Comparison of ENCODE assay signal across 8 mouse cellular contexts in the genomic region with DNA sequence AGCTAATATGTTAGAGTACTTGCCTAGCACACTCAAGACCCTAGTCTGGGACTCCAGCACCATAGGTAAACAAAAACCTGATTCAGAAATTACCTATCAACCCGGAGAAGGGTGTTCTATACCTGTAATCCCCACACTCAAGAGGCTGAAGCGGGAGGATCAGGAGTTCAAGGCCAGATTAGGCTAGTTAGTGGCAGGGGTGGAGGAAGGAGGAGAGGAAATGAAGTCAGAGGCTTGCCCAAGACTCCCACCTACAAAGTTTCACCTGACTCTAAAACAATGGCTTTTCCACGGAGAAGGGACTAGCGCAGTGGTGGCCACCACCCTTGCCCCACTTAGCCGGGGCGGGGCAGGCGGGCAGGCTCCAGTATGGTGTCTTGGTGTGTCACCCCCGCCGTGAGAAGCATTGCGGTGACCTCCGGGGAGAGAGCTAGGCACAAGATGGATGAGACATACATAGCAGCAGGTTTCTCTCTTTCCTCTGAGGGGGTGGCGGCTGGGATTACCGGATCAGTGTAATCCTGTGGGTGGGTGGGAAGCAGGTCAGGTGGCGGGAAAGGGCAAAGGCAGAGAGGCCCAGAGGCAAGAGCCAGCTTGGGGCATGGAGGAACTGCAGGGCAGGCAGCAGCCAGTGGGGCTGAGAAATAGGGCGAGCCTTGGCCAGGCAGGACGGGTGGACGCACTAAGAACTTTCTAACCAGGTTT. TPM values are rescaled to one million over a fixed set of nuclear protein-coding genes. Genes with fewer than 3 reads are reported as not detected.
DNase-seq lines count a peak whose midpoint lies in the region; ATAC-seq and TF ChIP-seq lines count a peak whose summit lies in the region.

No protein-coding gene starts in this region.

- peaks cover 30% of the 10 kb centered on the region for H3K27me3 ChIP-seq in heart, embryonic 12.5 days (replicated peaks)
- no peaks in the 10 kb centered on the region for H3K27me3 ChIP-seq in hindbrain, postnatal 0 days (ENCODE audit: insufficient read depth, low read length)
- no peaks in the 10 kb centered on the region for H3K27me3 ChIP-seq in neural tube, embryonic 11.5 days (ENCODE audit: control insufficient read depth, insufficient read depth, low read length)

- H3K9me3 ChIP-seq in heart, embryonic 12.5 days (replicated peaks) = no peaks in the 10 kb centered on the region
- no peaks in the 10 kb centered on the region for H3K9me3 ChIP-seq in hindbrain, postnatal 0 days (ENCODE audit: low read length)
- no peaks in the 10 kb centered on the region for H3K9me3 ChIP-seq in neural tube, embryonic 11.5 days (ENCODE audit: control insufficient read depth, low read length)

- intact Hi-C loops in heart, postnatal 25 days (cut with DNase I) = no loop called here

- DNase-seq in heart, postnatal 25 days (ENCODE audit: low spot score) = no peak
- peak; percentile 67 for DNase-seq in embryo, embryonic 10 days (ENCODE audit: low spot score)
- no peak for DNase-seq in hindbrain, postnatal 0 days (ENCODE audit: low spot score)
- peak; percentile 55 for DNase-seq in neural tube, embryonic 11.5 days (ENCODE audit: low spot score)
- DNase-seq in urinary bladder, adult 18-20 months (ENCODE audit: low spot score in 2 of 2) = no peak
- DNase-seq in thymus, postnatal 10 days (ENCODE audit: low spot score in 2 of 2) = no peak
- no peak for DNase-seq in gastrocnemius, postnatal 10 days

- H3K4me1 ChIP-seq in heart, embryonic 12.5 days (replicated peaks) = peaks cover 16% of the 10 kb centered on the region
- peaks cover 12% of the 10 kb centered on the region; the same call in 1 of the 2 replicates for H3K4me1 ChIP-seq in hindbrain, postnatal 0 days (ENCODE audit: insufficient read depth, low read length)
- peaks cover 15% of the 10 kb centered on the region for H3K4me1 ChIP-seq in neural tube, embryonic 11.5 days (ENCODE audit: control insufficient read depth, insufficient read depth, low read length)

- H3K4me2 ChIP-seq in heart, embryonic 12.5 days = peak overlapping the region; percentile 69
- H3K4me2 ChIP-seq in hindbrain, postnatal 0 days (ENCODE audit: low read depth, low read length) = peak overlapping the region; percentile 48
- H3K4me2 ChIP-seq in neural tube, embryonic 11.5 days (ENCODE audit: low read depth) = peak overlapping the region; percentile 24

- no peak for TF ChIP-seq CTCF in hindbrain, postnatal 0 days (IDR thresholded peaks at IDR 0.05; ENCODE audit: low read depth)

- WGBS in heart, embryonic 12.5 days = 22% methylated on average over 14 of the region's 17 CpGs
- WGBS in hindbrain, postnatal 0 days = 18% methylated on average over 17 of the region's 17 CpGs
- WGBS in neural tube, embryonic 11.5 days = 14% methylated on average over 17 of the region's 17 CpGs

- peak overlapping the region; percentile 29 for H3K4me3 ChIP-seq in heart, embryonic 12.5 days
- no peak overlapping the region for H3K4me3 ChIP-seq in hindbrain, postnatal 0 days (ENCODE audit: low read length)
- no peak overlapping the region for H3K4me3 ChIP-seq in neural tube, embryonic 11.5 days (ENCODE audit: low read depth, low read length)

- no peak overlapping the region for H3K27ac ChIP-seq in heart, embryonic 12.5 days (ENCODE audit: poor library complexity, severe bottlenecking)
- H3K27ac ChIP-seq in hindbrain, postnatal 0 days = no peak overlapping the region
- H3K27ac ChIP-seq in neural tube, embryonic 11.5 days (ENCODE audit: low read depth, low read length) = peak overlapping the region; percentile 86

- H3K36me3 ChIP-seq in heart, embryonic 12.5 days = no peaks in the 10 kb centered on the region
- H3K36me3 ChIP-seq in hindbrain, postnatal 0 days (ENCODE audit: insufficient read depth, low read length) = no peaks in the 10 kb centered on the region
- H3K36me3 ChIP-seq in neural tube, embryonic 11.5 days (ENCODE audit: control insufficient read depth, insufficient read depth, low read length) = no peaks in the 10 kb centered on the region

- peak overlapping the region; percentile 59 for H3K9ac ChIP-seq in heart, embryonic 12.5 days
- 0 out of 2 replicates have a peak overlapping the region, but pooled peaks have one; percentile 9 for H3K9ac ChIP-seq in hindbrain, postnatal 0 days (replicated peaks; ENCODE audit: low read length)
- peak overlapping the region; percentile 37 for H3K9ac ChIP-seq in neural tube, embryonic 11.5 days (ENCODE audit: low read length)

- no peak; the same call in 1 of the 2 replicates for ATAC-seq in heart, embryonic 12.5 days (ENCODE audit: insufficient number of reproducible peaks, low FRiP score)
- no peak for ATAC-seq in hindbrain, postnatal 0 days
- ATAC-seq in neural tube, embryonic 11.5 days (ENCODE audit: insufficient read depth, low FRiP score, low TSS enrichment) = peak; percentile 42; the same call in 1 of the 2 replicates

RNA-seq across cellular contexts. Expression of a gene that starts 25.8 kb away (rescaled TPM):
- 6.7 and 6.8 TPM in 2 replicates for polyA plus RNA-seq in heart, embryonic 12.5 days (2016; fragmentation: Nextera tagmentation; extraction: Ambion mirVana)
- 1 to 10 TPM in 1 of 2 experiments, under 1 TPM in 1; 0.98 to 1.3 TPM for total RNA-seq in heart, postnatal 25 days (2021)
- total RNA-seq in hindbrain, postnatal 0 days (2014; rRNA removed) = 75.9 and 88.1 TPM in 2 replicates
- 45.1 and 46.2 TPM in 2 replicates for polyA plus RNA-seq in hindbrain, postnatal 0 days (2015; fragmentation: Nextera tagmentation; extraction: Ambion mirVana)
- 138 and 147 TPM in 2 replicates for polyA plus RNA-seq in neural tube, embryonic 11.5 days (2014; fragmentation: Nextera tagmentation; extraction: Ambion mirVana)
- total RNA-seq in gastrocnemius, postnatal 10 days (2021) = 1 to 10 TPM; 2.6 to 6.1 TPM

RNA-seq across cellular contexts. Expression of a gene that starts 54.8 kb away (rescaled TPM):
- 1,284 and 1,325 TPM in 2 replicates for polyA plus RNA-seq in heart, embryonic 12.5 days (2016; fragmentation: Nextera tagmentation; extraction: Ambion mirVana)
- total RNA-seq in heart, postnatal 25 days (2021) = 100 to 1,000 TPM; 282 to 287 TPM
- 1,147 and 1,391 TPM in 2 replicates for total RNA-seq in hindbrain, postnatal 0 days (2014; rRNA removed)
- 1,694 and 1,700 TPM in 2 replicates for polyA plus RNA-seq in hindbrain, postnatal 0 days (2015; fragmentation: Nextera tagmentation; extraction: Ambion mirVana)
- polyA plus RNA-seq in neural tube, embryonic 11.5 days (2014; fragmentation: Nextera tagmentation; extraction: Ambion mirVana) = 799 and 803 TPM in 2 replicates
- total RNA-seq in gastrocnemius, postnatal 10 days (2021) = 100 to 1,000 TPM; 164 to 166 TPM

Comparison
In these comparisons a context has a peak if more than half of its experiments do, and no peak if none do; other contexts are left out.
1. H3K9ac ChIP-seq: peak in every context shown above with its lines; median percentile 59 in heart, embryonic 12.5 days; 37 in neural tube, embryonic 11.5 days; 9 in hindbrain, postnatal 0 days.
2. DNase-seq: peak in embryo, embryonic 10 days (single experiment) and neural tube, embryonic 11.5 days (single experiment); none in heart, postnatal 25 days (single experiment), hindbrain, postnatal 0 days (single experiment), urinary bladder, adult 18-20 months (0 of 2), thymus, postnatal 10 days (0 of 2) and gastrocnemius, postnatal 10 days (single experiment).
3. RNA of a gene that starts 25.8 kb away (total RNA-seq): 75.9 to 88.1 TPM in hindbrain, postnatal 0 days; 2.6 to 6.1 TPM in gastrocnemius, postnatal 10 days and 0.98 to 1.3 TPM in heart, postnatal 25 days; every median in the first group is over 10 times any median in the second.
4. Peak in every context shown above with its lines, with median percentiles within 50 percentile points of each other: H3K4me2 ChIP-seq.